Mouse (Mus musculus) bone marrow, adult 2 months (tissue): ENCODE measurements around the gene Syce2. TPM values are rescaled to one million over a fixed set of nuclear protein-coding genes. Genes with fewer than 3 reads are reported as not detected.

ENCODE experiments used
- H3K27ac ChIP-seq: fragments of 200-500 bp; 2 replicates; pipeline ENCODE4 v1.5.1; 2012; ENCODE audit warnings: low read depth, mild to moderate bottlenecking, control low read depth, inconsistent platforms, low read length; ENCODE audit not compliant: control insufficient read depth, poor library complexity, insufficient read depth
- H3K4me1 ChIP-seq: fragments of 200-500 bp; 2 replicates; pipeline ENCODE4 v1.6.1; 2011; ENCODE audit warnings: low read length; ENCODE audit not compliant: control insufficient read depth, insufficient read depth
- H3K4me3 ChIP-seq: fragments of 200-500 bp; replicated peaks from 2 replicates; pipeline ENCODE3; 2011; ENCODE audit warnings: mild to moderate bottlenecking, low read depth, low read length, control low read depth; ENCODE audit not compliant: control insufficient read depth
- CTCF ChIP-seq: fragments of 200-500 bp; IDR thresholded peaks from 2 replicates; pipeline ENCODE4 v1.5.1; 2011; ENCODE audit warnings: low read length, control low read depth; ENCODE audit not compliant: control insufficient read depth, insufficient read depth
- POLR2A ChIP-seq: fragments of 200-500 bp; IDR thresholded peaks from 2 replicates; pipeline ENCODE4 v1.6.1; 2011; ENCODE audit warnings: low read depth, mild to moderate bottlenecking, control low read depth, low read length, borderline replicate concordance; ENCODE audit not compliant: control insufficient read depth
- WGBS: fragments of 180-500 bp; shearing (Covaris S2); methylation state at CpG from one replicate; pipeline ENCODE4 v1.1.7; 2018; 5-methylcytosine and 5-hydroxymethylcytosine counted together
- polyA plus RNA-seq: library from polyadenylated mRNA; stranded (reverse); fragments of >200 nt; gene quantifications from 2 replicates; pipeline ENCODE4 v1.2.4, GENCODE M21; 2011; ENCODE audit warnings: low replicate concordance; ENCODE audit not compliant: missing spikeins, insufficient read depth, insufficient read length

Gene Syce2
- polyA plus RNA-seq, 1 experiment = 36.7 TPM

GRCm38 (mm10) chr8:84909162-84909767 is 37.4 kb downstream of the Syce2 start:
- Histone ChIP-seq H3K4me3 (peak overlapping the region; percentile 72), H3K4me1 (peaks cover 5% of the 10 kb centered on the region), H3K27ac (peak overlapping the region; percentile 90)
- TF ChIP-seq POLR2A (no peak), CTCF (no peak)
- WGBS = 38% methylated on average over 20 of the region's 20 CpGs

- Histone ChIP-seq H3K27ac (peak overlapping the region; percentile 90), H3K4me1 (peaks cover 3% of the 10 kb centered on the region)
Measured at GRCm38 (mm10) chr8:84909949-84910348, 38.0 kb downstream of the Syce2 start.

DNA sequence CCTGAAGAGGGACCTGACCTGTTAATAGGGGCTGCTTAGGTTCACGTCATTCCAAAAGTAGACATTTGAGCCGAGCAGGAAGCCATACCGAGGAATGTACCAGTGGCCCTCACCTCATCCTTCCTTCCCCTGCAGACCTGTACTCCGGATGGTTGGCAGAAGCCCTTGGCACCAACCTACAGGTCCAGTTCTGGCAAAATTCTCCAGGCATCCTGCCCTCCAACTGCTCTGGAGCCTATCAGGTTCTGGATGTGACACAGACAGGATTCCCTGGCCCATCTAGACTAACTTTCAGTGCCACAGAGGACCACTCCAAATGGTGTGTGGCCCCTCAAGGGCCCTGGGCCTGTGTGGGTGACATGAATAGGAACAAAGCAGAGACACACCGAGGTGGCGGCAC is 38.6 kb downstream of the Syce2 start:
- H3K4me1 ChIP-seq = peaks cover 3% of the 10 kb centered on the region

More at GRCm38 (mm10) chr8:84909949-84910348, 38.0 kb downstream of the Syce2 start:
- H3K4me3 ChIP-seq = no peak overlapping the region
- WGBS = 64% methylated on average over 5 of the region's 5 CpGs
- TF ChIP-seq POLR2A (no peak), CTCF (no peak)

DNA sequence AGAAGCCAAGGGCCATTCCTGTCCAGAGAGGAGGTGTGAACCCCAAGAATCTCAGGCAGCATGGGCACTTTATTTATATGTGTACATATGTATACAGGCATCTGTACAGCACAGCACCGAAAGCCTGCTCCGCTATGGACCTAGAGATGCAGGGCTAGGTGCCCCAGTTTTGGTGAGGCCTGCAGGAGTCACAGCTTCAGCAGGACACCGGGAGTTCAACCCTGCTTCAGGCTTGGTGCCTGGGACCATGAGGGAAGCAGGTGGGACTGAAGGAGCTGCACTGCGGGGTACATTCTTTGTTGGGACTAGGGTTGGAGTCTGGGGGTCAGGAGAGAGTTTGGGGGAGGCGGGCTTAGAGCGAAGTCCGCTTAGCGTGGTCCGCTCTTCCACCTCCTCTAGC is 39.9 kb downstream of the Syce2 start:
- 92% methylated on average over 9 of the region's 9 CpGs for WGBS
- peaks cover 3% of the 10 kb centered on the region for H3K4me1 ChIP-seq
- TF ChIP-seq POLR2A = no peak
- TF ChIP-seq CTCF = no peak
- H3K27ac ChIP-seq = no peak overlapping the region
- H3K4me3 ChIP-seq = no peak overlapping the region

More for the DNA sequence above, 38.6 kb downstream of the Syce2 start:
- WGBS = 82% methylated on average over 6 of the region's 6 CpGs
- no peak overlapping the region for H3K4me3 ChIP-seq
- H3K27ac ChIP-seq = no peak overlapping the region
- no peak for TF ChIP-seq CTCF
- TF ChIP-seq POLR2A = no peak

DNA sequence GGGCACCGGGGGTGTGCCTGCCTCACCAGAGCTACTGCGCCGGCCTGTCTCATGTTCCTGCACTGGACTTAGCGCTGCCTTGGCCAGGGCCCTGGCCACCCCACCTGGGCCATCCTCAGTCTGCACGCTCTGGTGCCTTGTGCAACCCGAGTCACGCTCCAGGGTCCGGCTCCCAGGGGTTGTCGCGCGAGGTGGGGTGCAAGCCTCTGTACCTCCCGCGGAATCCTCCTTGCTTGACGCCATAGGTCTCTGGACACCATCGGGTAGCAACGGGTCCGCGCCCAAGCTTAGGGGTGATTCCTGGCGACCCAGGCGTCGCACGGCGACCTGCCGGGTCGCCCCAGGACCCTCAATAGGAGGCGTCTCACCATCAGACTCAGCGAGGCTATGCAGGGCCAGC is 40.5 kb downstream of the Syce2 start:
- peak overlapping the region; percentile 20; the same call in 1 of the 2 replicates for H3K27ac ChIP-seq
- H3K4me1 ChIP-seq = peaks cover 3% of the 10 kb centered on the region
- H3K4me3 ChIP-seq = peak overlapping the region; percentile 61
- no peak for TF ChIP-seq POLR2A
- TF ChIP-seq CTCF = no peak
- WGBS = 67% methylated on average over 27 of the region's 27 CpGs

DNA sequence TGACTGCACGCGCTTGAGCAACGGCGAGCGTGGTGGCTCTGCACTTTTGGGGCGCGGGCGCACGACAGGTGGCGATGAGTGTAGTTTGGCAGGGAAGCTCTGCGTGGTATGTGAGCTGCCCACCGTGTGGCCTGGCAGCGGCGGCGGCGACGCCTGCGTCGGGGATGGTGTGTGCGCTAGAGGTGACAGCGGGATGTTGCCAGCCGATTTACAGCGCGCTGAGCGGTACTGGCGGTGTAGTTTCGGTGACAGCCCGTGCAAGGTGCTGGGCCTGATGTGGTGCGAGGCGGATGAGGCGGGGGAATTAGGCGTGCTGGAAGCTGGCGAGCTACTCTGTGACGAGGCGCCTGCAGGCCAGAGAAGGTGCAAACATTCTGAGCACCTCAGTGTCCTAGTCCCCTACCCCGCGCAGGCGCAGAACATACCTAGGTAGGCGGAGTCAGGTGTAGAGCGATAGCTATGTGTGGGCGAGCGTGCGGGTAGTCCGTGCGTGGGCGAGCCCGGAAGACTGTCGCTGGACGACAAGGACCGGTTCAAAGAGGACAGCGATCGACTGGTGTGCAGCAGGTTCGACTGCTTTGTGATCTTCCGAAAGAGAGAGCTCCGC is 41.1 kb downstream of the Syce2 start:
- Histone ChIP-seq H3K4me3 (peak overlapping the region; percentile 61), H3K27ac (peak overlapping the region; percentile 20), H3K4me1 (peaks cover 3% of the 10 kb centered on the region)
- WGBS = 3% methylated on average over 55 of the region's 55 CpGs
- TF ChIP-seq POLR2A = peak; percentile 35; the same call in 1 of the 2 replicates
- no peak for TF ChIP-seq CTCF

DNA sequence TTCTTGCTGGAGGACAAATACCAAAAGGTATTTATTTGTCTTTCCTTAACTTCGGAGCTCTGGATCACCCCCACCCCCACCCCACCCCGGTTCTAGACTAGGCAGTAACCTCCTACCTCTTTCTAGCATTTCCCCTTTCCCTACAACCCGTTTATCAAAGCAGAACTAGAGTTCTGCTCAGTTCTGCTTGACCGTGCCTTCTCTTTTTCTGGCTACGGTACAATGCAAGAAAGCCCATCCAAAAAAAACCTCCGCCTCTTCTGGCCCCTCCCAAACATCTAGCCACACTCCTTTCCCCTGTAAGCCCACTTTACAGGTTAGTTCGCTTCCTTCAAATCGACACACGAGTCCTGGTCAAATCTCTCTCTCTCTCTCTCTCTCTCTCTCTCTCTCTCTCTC is 41.6 kb downstream of the Syce2 start:
- no peak for TF ChIP-seq CTCF
- no peak for TF ChIP-seq POLR2A
- Histone ChIP-seq H3K4me1 (peaks cover 3% of the 10 kb centered on the region), H3K4me3 (peak overlapping the region; percentile 61), H3K27ac (peak overlapping the region; percentile 20)
- WGBS = 4% methylated on average over 9 of the region's 9 CpGs

DNA sequence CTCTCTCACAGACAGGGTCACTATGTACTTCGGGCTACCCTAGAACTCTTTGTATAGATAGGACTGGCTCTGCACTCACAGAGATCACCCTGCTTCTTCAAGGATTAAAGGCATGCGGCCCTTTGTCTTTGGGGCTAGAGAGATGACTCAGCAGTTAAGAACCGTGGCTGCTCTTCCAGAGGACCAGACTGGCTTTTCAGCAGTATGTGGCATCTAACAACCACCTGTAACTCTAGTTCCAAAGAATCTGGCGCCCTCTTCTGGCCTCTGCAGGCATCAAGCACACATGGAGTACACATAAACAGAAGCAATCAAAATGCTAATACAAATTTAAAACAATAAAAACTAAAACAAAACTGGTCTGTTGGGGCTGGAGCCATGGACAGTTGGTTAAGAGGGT is 42.0 kb downstream of the Syce2 start:
- H3K4me3 ChIP-seq = no peak overlapping the region
- TF ChIP-seq CTCF (peak; percentile 37; the same call in 1 of the 2 replicates), POLR2A (no peak)
- H3K4me1 ChIP-seq = peaks cover 3% of the 10 kb centered on the region
- no peak overlapping the region for H3K27ac ChIP-seq
- WGBS = 28% methylated on average over 4 of the region's 4 CpGs
